Mouse (Mus musculus): Measurements from ENCODE around the gene Pmel. TPM values are rescaled to one million over a fixed set of nuclear protein-coding genes. Genes with fewer than 3 reads are reported as not detected.

Gene Pmel
- total RNA-seq (2022) = 1 to 10 TPM; 1.1 to 1.7 (median 1.3) TPM

- no peak for DNase-seq
Measured at GRCm38 (mm10) chr10:128703895-128704294, at the start of gene Pmel. Gene Pmel, plus strand, starts transcription at chr10:128704195.

DNA sequence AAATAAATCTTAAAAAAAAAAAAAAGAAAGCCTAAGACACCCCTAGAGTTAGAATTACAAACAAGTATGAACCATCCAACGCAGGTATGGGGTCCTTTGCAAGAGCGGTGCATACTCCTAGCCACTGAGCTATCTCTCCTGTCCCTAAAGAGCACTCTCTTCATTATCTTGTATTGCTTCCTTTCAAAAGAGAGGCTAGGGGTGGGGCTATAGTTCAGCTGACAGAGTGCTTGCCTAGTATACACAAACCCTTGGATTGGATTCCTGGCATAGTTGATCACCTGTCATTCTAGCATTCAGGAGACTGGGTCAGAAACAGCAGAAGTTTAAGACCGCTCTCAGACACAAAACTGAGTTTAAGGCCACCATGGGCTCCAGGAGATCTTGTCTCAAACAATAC is 48.7 kb upstream of the Pmel start:
- DNase-seq = no peak

DNA sequence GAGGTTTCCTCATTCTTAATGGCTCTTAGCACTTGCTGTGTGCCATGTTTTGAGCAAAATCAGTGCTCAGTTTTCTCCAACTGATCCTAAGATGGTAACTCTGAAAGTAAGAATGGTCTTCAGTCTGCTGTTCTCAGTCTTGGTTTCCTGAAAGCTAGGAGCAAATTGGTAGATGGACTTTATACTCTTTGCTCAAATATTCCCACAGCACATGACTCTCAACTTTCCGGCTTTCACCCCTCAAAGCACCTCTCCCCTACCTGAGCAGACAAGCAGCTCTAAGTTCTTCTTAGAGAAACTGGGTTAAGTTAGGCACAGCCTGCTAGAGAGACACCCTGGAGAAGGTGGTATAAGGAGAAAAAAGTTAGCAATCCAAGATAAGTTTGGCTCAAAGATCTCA is 47.3 kb upstream of the Pmel start:
- no peak for DNase-seq

GRCm38 (mm10) chr10:128657844-128658243 is 46.2 kb upstream of the Pmel start:
- DNase-seq = no peak

GRCm38 (mm10) chr10:128659490-128659889 is 44.5 kb upstream of the Pmel start:
- DNase-seq = no peak

GRCm38 (mm10) chr10:128662465-128662864 is 41.5 kb upstream of the Pmel start:
- no peak for DNase-seq

DNA sequence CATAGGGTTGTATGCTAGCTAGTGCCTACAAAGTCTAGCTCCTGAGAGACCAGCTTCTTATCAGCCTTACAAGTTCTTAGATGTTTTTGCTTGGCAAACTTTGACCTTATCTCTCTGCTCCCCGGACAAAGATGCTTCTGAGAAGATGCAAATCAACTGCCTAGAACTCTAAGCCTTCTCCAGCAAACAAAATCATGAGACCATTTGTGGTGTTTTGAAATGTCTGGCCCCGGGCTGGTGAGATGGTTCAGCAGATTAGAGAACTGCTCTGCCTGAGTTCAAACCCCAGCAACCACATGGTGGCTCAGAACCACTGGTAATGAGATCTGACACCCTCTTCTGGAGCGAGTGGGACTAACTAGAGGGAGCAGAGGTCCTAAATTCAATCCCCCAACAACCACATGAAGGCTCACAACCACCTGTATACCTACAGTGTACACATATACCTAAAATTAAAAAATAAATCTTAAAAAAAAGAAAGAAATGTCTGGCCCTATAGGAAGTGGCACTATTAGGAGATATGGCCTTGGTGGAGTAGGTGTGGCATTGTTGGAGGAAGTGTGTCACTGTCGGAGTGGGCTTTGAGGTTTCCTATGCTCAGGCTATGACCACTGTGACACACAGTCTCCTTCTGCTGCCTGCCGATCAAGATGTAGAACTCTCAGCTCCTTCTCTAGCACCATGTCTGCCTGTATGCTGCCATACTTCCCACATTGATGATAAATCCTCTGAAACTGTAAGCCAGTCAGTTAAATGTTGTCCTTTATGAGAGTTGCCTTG is 40.4 kb upstream of the Pmel start:
- DNase-seq = no peak

- DNase-seq = no peak
Measured at GRCm38 (mm10) chr10:128664808-128665207, 39.2 kb upstream of the Pmel start.

- DNase-seq = no peak
Measured at GRCm38 (mm10) chr10:128665307-128665706, 38.7 kb upstream of the Pmel start.

DNA sequence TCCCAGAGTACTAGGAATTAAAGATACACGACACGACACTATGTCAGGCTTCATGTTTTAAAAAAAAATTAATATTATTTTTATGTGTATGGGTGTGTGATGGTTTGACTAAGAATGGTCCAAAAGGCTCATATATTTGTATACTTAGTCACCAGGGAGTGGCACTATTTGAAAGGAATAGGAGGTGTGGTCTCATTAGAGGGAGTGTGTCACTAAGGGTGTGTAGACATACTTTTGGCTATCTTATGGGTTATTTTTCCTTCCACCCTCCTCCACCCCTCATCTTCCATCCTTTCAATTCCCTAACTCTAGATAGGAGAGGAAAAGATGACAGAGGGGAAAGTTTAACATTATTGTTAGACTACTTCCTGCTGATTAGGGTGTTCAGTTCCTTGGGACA is 38.2 kb upstream of the Pmel start:
- no peak for DNase-seq

DNA sequence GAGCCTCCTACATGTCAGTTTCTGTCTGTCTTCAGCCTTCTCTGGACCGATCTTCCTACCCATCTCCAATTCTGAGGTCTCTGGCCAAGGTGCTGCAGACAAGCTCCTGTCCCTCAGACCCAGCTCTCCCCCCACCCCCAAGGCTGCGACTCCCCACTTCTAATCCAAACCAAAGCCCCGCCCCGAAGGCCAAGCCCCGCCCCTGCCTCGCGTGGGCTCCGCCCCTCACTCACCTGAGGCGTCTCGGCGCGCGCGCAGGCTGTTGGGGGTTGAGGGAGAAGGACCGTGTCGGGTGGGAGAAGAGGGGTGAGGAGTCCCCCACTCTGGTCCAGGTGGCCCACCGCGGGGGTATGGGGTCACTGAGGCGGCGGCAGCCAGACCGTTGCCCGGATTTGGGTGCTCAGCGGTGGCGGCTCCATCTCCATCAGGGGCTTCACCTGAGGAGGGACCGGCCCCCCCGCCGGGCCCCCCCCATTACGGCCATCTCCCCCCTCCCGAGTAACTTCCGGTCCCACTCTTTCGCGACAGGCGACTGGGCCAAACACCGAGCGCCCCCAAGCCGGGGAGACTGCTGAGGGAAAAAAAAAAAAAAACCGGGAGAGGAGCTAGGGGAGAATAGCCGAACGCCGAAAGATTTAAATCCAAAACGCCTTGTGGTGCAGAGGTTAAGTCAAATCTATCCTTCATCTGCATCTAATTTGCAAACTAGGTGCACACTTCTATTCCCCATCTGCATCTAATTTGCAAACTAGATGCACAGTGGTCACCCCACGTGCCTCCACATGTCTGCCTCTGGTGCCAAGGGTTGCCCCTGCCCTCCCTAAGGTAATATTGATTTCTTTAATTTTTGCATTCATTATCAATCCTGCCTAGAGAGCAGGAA is 35.0 kb upstream of the Pmel start:
- peak; percentile 31 for DNase-seq

- DNase-seq = no peak
Measured at GRCm38 (mm10) chr10:128671148-128671547, 32.8 kb upstream of the Pmel start.

GRCm38 (mm10) chr10:128673763-128674468 is 30.1 kb upstream of the Pmel start, which contains the start of gene Suox:
Gene Suox, minus strand, starts transcription at chr10:128674073.
- peak; percentile 73 for DNase-seq

- DNase-seq = no peak
Measured at GRCm38 (mm10) chr10:128674469-128675008, 29.5 kb upstream of the Pmel start.

- DNase-seq = no peak
Measured at GRCm38 (mm10) chr10:128695411-128695991, 8.5 kb upstream of the Pmel start.

DNA sequence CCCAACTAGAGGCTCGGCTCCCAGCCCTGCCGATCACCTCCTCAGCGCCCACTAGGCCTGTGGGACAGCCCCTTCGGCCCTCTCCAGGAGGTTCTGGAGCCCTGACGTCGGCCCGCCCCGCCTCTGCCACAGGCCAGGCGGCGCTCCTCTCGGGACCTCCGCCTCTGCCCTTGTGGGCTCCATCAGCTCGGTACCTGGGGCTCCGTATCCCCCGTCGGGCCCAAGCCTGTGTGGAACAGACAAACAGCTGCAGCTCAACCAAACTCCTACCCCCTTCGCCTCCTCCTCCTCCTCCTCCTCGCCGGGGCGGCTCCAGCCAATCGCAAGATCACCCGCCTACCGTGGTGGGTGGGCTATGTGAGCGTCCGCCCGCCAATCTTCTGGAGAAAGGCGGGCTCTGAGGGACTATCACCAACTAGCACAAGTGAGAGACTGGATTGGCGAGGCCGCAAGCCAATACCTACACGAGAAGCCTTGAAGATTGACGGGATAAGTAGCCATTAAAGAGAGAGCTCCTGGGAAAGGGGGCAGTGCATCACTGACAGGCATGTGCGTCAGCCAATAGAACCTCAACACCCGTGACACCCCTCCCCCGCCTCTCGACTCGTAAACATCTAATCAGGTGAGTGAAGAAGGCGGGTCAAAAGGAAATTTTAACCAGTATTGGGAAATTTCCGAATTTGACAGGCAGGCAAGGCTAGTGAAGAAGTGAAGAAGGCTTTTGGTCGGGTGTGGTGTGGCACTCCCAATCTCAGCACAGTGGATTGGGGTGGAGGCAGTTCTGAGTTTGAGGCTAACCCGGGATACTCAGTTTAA is 7.8 kb upstream of the Pmel start, which contains the start of gene Rab5b:
Gene Rab5b (minus strand): TSS at position 273 of the 816 bp plus-strand sequence.
- DNase-seq = peak; percentile 99

- no peak for DNase-seq
Measured at GRCm38 (mm10) chr10:128697072-128697725, 6.8 kb upstream of the Pmel start.

DNA sequence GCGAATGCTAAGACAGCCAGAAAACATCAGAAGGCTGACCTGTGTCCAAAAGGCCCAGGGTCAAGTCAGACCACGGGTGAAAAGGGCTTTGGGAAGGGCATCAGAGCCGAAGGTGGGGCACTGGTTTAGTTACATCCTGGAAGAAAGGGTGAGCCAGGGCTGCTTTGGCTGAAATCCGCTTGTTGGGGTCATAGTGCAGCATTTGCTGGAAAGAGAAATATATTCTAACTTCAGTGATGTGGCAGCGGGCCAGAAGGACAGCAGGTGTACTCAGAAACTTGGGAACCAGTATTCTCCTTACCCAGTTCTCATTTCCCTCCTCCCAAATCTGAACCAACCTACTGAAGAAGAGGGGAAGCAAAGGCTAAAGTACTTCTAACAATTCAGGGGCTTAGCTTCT is 5.0 kb upstream of the Pmel start:
- DNase-seq = no peak

DNA sequence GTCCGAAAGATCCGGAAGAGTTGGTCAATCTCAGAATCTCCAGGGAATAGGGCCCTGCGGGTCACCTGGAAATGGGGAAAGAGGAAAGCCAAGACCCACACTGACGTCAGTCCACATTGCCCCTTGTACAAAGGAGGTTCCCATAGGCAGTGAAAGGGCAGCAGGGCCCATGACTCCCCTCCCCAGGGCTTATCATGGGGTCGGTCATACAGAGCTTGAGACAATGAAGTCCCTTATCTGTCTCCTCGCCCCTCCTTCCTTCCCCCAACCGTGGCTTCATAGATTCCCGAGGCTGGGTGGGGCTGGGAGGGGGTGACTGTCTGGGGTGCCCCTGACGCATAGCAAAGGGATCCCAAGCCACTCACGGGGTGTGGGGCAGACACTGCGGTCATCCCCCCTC is 4.4 kb upstream of the Pmel start:
- no peak for DNase-seq

GRCm38 (mm10) chr10:128700712-128701111 is 3.3 kb upstream of the Pmel start:
- DNase-seq = no peak

Data from adrenal gland, adult 8-10 months (tissue).